Mouse (Mus musculus): Measurements from ENCODE around the gene Spef1. TPM values are rescaled to one million over a fixed set of nuclear protein-coding genes. Genes with fewer than 3 reads are reported as not detected.

The Spef1 gene
- polyA plus RNA-seq, 1 experiment: 1.6 TPM

GRCm38 (mm10) chr2:131209969-131210792, 23.1 kb upstream of the Spef1 start:
- TF ChIP-seq GATA1 (IDR thresholded peaks at IDR 0.05; ENCODE audit: low read length): no peak

- no peak for TF ChIP-seq GATA1 (IDR thresholded peaks at IDR 0.05; ENCODE audit: low read length)
These were observed 22.2 kb upstream of the Spef1 start for GRCm38 (mm10) chr2:131209125-131209795.

- no peak for TF ChIP-seq GATA1 (IDR thresholded peaks at IDR 0.05; ENCODE audit: low read length)
These were observed 21.3 kb upstream of the Spef1 start for GRCm38 (mm10) chr2:131208356-131208755.

GRCm38 (mm10) chr2:131206778-131207177, 19.7 kb upstream of the Spef1 start, which contains the start of gene Ap5s1:
Gene Ap5s1, plus strand, starts transcription at chr2:131207078.
- TF ChIP-seq GATA1 (IDR thresholded peaks at IDR 0.05; ENCODE audit: low read length): no peak

GRCm38 (mm10) chr2:131205521-131206182, 18.6 kb upstream of the Spef1 start:
- peak; percentile 99 for TF ChIP-seq GATA1 (IDR thresholded peaks at IDR 0.05; ENCODE audit: low read length)

GRCm38 (mm10) chr2:131204410-131204981, 17.4 kb upstream of the Spef1 start:
- TF ChIP-seq GATA1 (IDR thresholded peaks at IDR 0.05; ENCODE audit: low read length): no peak

GRCm38 (mm10) chr2:131203816-131204409, 16.8 kb upstream of the Spef1 start:
- no peak for TF ChIP-seq GATA1 (IDR thresholded peaks at IDR 0.05; ENCODE audit: low read length)

GRCm38 (mm10) chr2:131201262-131201661, 14.2 kb upstream of the Spef1 start:
- no peak for TF ChIP-seq GATA1 (IDR thresholded peaks at IDR 0.05; ENCODE audit: low read length)

GRCm38 (mm10) chr2:131200710-131201109, 13.6 kb upstream of the Spef1 start:
- TF ChIP-seq GATA1 (IDR thresholded peaks at IDR 0.05; ENCODE audit: low read length): no peak

GRCm38 (mm10) chr2:131196606-131197316, 9.7 kb upstream of the Spef1 start:
- no peak for TF ChIP-seq GATA1 (IDR thresholded peaks at IDR 0.05; ENCODE audit: low read length)

GRCm38 (mm10) chr2:131191005-131191390, 3.9 kb upstream of the Spef1 start:
- no peak for TF ChIP-seq GATA1 (IDR thresholded peaks at IDR 0.05; ENCODE audit: low read length)

- TF ChIP-seq GATA1 (IDR thresholded peaks at IDR 0.05; ENCODE audit: low read length): no peak
These were observed 3.4 kb upstream of the Spef1 start for GRCm38 (mm10) chr2:131190344-131191004.

GRCm38 (mm10) chr2:131189521-131190309, 2.6 kb upstream of the Spef1 start:
- peak; percentile 13 for TF ChIP-seq GATA1 (IDR thresholded peaks at IDR 0.05; ENCODE audit: low read length)

Data from G1E-ER4 (cell line).